ENCODE assay signal across 20 mouse cellular contexts in genomic region chr3:143158568-143158967, GRCm38 (mm10).
DNase-seq lines count a peak whose midpoint lies in the region; ATAC-seq and TF ChIP-seq lines count a peak whose summit lies in the region.
"Had no signal": no experiment of that assay in that cellular context is flagged by ENCODE, and none has a peak within 500 bp of the region (broad histone marks: within the 10 kb centered on the region; RNA-seq: fewer than 3 reads in every experiment).

No protein-coding gene starts in this region.

- no peak overlapping the region for H3K4me2 ChIP-seq in lung, postnatal 0 days (replicated peaks; ENCODE audit: low read depth, low read length)
- H3K4me2 ChIP-seq: embryonic facial prominence, embryonic 12.5 days; hindbrain, embryonic 15.5 days; liver, embryonic 11.5 days; lung, embryonic 15.5 days had no signal

- no peak overlapping the region for H3K9ac ChIP-seq in lung, postnatal 0 days (replicated peaks; ENCODE audit: low read depth)
- H3K9ac ChIP-seq: embryonic facial prominence, embryonic 12.5 days; hindbrain, embryonic 15.5 days; lung, embryonic 15.5 days had no signal

- DNase-seq in adrenal gland, postnatal 36 days, result peak; percentile 6 to 11
- DNase-seq in adrenal gland, postnatal 10 days, result no peak
- DNase-seq in 3134 (ENCODE audit: extremely low read depth, insufficient read length, low spot score), result peak; percentile 38
- peak; percentile 65 for DNase-seq in Patski (ENCODE audit: low read depth, low spot score)
- DNase-seq in embryo, embryonic 11 days, result peak; percentile 10
- no peak for DNase-seq in lung, postnatal 36 days
- no peak for DNase-seq in cerebellum, adult 11-12 months
- DNase-seq in lung, postnatal 0 days (ENCODE audit: low spot score), result no peak
- DNase-seq: B cell, adult 2 months; cerebellum, adult 8-10 months; gastrocnemius, adult 2 months; heart, adult 18-20 months; kidney, postnatal 14 days; spleen, adult 18-20 months had no signal

- WGBS in lung, postnatal 0 days, result 51% methylated on average over 5 of the region's 5 CpGs

- no peak overlapping the region for H3K27ac ChIP-seq in lung, postnatal 0 days (ENCODE audit: low read length)
- H3K27ac ChIP-seq: embryonic facial prominence, embryonic 12.5 days; gastrocnemius, adult 2 months; hindbrain, embryonic 15.5 days; lung, embryonic 15.5 days had no signal

- peak; percentile 77 for ATAC-seq in Patski
- ATAC-seq in lung, postnatal 0 days, result no peak
- ATAC-seq: forebrain, embryonic 14.5 days; intestine, postnatal 0 days had no signal

- H3K4me1 ChIP-seq in lung, postnatal 0 days (ENCODE audit: insufficient read depth, low read depth, low read length), result no peaks in the 10 kb centered on the region
- H3K4me1 ChIP-seq: embryonic facial prominence, embryonic 12.5 days; hindbrain, embryonic 15.5 days; lung, embryonic 15.5 days had no signal

- H3K4me3 ChIP-seq in lung, postnatal 0 days (ENCODE audit: low read depth, low read length), result no peak overlapping the region
- H3K4me3 ChIP-seq: embryonic facial prominence, embryonic 12.5 days; gastrocnemius, adult 2 months; hindbrain, embryonic 15.5 days; lung, embryonic 15.5 days had no signal

- TF ChIP-seq EP300 in lung, postnatal 0 days (IDR thresholded peaks at IDR 0.05), result no peak

- H3K27me3 ChIP-seq in Patski, result no peaks in the 10 kb centered on the region
- no peaks in the 10 kb centered on the region for H3K27me3 ChIP-seq in lung, postnatal 0 days (replicated peaks; ENCODE audit: insufficient read depth, low read length)
- H3K27me3 ChIP-seq: embryonic facial prominence, embryonic 12.5 days; hindbrain, embryonic 15.5 days; lung, embryonic 15.5 days had no signal

- no peaks in the 10 kb centered on the region for H3K9me3 ChIP-seq in lung, postnatal 0 days (ENCODE audit: low read length)
- H3K9me3 ChIP-seq: embryonic facial prominence, embryonic 12.5 days; hindbrain, embryonic 15.5 days; lung, embryonic 15.5 days had no signal

- TF ChIP-seq CTCF in Patski (IDR thresholded peaks at IDR 0.05), result no peak
- TF ChIP-seq CTCF in lung, postnatal 0 days (IDR thresholded peaks at IDR 0.05), result no peak

- in situ Hi-C loops in Patski (cut with MboI; ENCODE audit: low pct_unique_long_range_greater_than_20kb), result no loop called here

- POLR2A ChIA-PET in Patski (lab: Charles Lee), result no interaction called here

- CTCF ChIA-PET in Patski (lab: Charles Lee), result no interaction called here

- no peaks in the 10 kb centered on the region for H3K36me3 ChIP-seq in lung, postnatal 0 days (ENCODE audit: insufficient read depth, low read length)
- H3K36me3 ChIP-seq: embryonic facial prominence, embryonic 12.5 days; hindbrain, embryonic 15.5 days; lung, embryonic 15.5 days had no signal

Comparison
In these comparisons a context has a peak if more than half of its experiments do, and no peak if none do; other contexts are left out.
1. DNase-seq: peak in adrenal gland, postnatal 36 days (2 of 2), 3134 (single experiment), Patski (single experiment) and embryo, embryonic 11 days (single experiment); none in adrenal gland, postnatal 10 days (single experiment), lung, postnatal 36 days (single experiment), cerebellum, adult 11-12 months (single experiment) and lung, postnatal 0 days (single experiment).